Mouse (Mus musculus): Measurements from ENCODE around the gene Wfdc15b. TPM values are rescaled to one million over a fixed set of nuclear protein-coding genes. Genes with fewer than 3 reads are reported as not detected.
A peak's percentile ranks its signal among the peaks of the same experiment; 100 is the strongest.

Gene Wfdc15b
- polyA plus RNA-seq, 1 experiment from 2014 or later = 23.4 TPM

GRCm38 (mm10) chr2:164183340-164183739, 38.1 kb downstream of the Wfdc15b start:
- Histone ChIP-seq H3K27me3 (replicated peaks; ENCODE audit: control insufficient read depth, insufficient read depth, low read length) (no peaks in the 10 kb centered on the region; the same call in 1 of the 2 replicates), H3K36me3 (ENCODE audit: control insufficient read depth, insufficient read depth, low read length) (no peaks in the 10 kb centered on the region), H3K9ac (ENCODE audit: low read depth, low read length) (no peak overlapping the region), H3K4me2 (ENCODE audit: low read depth, low read length) (no peak overlapping the region), H3K9me3 (ENCODE audit: control insufficient read depth, low read length) (no peaks in the 10 kb centered on the region), H3K4me3 (ENCODE audit: low read length) (no peak overlapping the region), H3K4me1 (ENCODE audit: control insufficient read depth, insufficient read depth, low read length) (no peaks in the 10 kb centered on the region), H3K27ac (ENCODE audit: low read length) (no peak overlapping the region)
- peak; percentile 58; the same call in 1 of the 2 replicates for ATAC-seq
- WGBS = 66% methylated on average over 9 of the region's 9 CpGs

DNA sequence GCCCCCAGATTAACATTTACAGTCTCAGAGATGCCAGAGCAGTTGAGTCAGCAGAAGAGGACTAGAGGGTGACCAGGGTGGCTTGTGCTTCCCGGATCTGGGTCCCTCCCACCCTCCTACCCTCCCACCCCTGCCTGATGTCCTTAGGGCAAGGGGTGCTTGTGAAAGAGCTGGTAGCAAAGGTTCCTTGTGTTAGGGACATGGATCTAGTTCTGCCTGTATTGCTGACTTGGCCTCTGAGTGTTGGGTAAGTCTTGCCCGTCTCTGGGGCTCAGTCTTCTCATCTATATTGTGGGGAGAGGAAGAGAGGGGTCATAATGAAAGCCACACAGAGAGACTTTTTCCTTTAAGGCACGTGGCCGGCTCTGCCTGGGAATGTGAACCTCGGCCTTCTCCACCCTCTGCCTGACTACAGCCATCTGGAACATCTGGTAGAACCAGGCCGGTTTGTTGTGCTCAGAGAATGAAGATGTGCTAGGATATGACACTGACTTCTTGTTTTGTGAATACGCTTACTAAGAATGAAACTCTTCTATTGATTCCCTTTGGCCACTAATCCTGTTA, 38.7 kb downstream of the Wfdc15b start, which contains the start of gene Wfdc5:
TSS of gene Wfdc5 (minus strand) at position 51 of the 564 bp plus-strand sequence.
- Histone ChIP-seq H3K9me3 (ENCODE audit: control insufficient read depth, low read length) (no peaks in the 10 kb centered on the region), H3K36me3 (ENCODE audit: control insufficient read depth, insufficient read depth, low read length) (no peaks in the 10 kb centered on the region), H3K27ac (ENCODE audit: low read length) (no peak within 1 kb of the TSS), H3K4me3 (ENCODE audit: low read length) (no peak within 1 kb of the TSS), H3K4me1 (ENCODE audit: control insufficient read depth, insufficient read depth, low read length) (no peaks in the 10 kb centered on the region), H3K9ac (ENCODE audit: low read depth, low read length) (no peak within 1 kb of the TSS), H3K27me3 (replicated peaks; ENCODE audit: control insufficient read depth, insufficient read depth, low read length) (no peaks in the 10 kb centered on the region; the same call in 1 of the 2 replicates), H3K4me2 (ENCODE audit: low read depth, low read length) (no peak within 1 kb of the TSS)
- 78% methylated on average over 7 of the region's 7 CpGs for WGBS
- ATAC-seq = no peak

- H3K4me3 ChIP-seq (ENCODE audit: low read length) = no peak overlapping the region
- H3K27ac ChIP-seq (ENCODE audit: low read length) = no peak overlapping the region
These were observed 40.7 kb downstream of the Wfdc15b start for GRCm38 (mm10) chr2:164180770-164181169.

DNA sequence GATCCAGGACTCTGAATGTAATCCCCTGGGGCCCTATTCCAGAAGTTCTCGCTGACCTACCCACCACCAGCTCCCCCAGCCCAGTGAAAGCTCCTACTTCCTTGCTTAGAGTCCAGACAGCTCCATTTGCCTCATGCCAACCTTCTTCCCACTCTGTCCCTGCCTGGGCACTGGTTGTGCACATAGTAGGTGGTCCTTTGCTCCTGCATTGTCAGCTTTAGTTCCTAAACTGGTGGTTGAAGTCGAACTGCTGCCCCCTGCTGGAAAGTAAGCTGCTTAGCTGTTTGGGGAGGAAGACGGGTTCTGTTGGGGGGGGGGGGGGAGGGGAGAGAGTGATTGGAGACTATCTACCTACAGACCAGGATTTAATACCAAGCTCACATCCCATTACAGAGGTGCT, 41.3 kb downstream of the Wfdc15b start:
- Histone ChIP-seq H3K9ac (ENCODE audit: low read depth, low read length) (no peak overlapping the region), H3K36me3 (ENCODE audit: control insufficient read depth, insufficient read depth, low read length) (no peaks in the 10 kb centered on the region), H3K9me3 (ENCODE audit: control insufficient read depth, low read length) (no peaks in the 10 kb centered on the region), H3K27ac (ENCODE audit: low read length) (no peak overlapping the region), H3K4me3 (ENCODE audit: low read length) (no peak overlapping the region), H3K4me2 (ENCODE audit: low read depth, low read length) (no peak overlapping the region), H3K4me1 (ENCODE audit: control insufficient read depth, insufficient read depth, low read length) (no peaks in the 10 kb centered on the region), H3K27me3 (replicated peaks; ENCODE audit: control insufficient read depth, insufficient read depth, low read length) (no peaks in the 10 kb centered on the region; the same call in 1 of the 2 replicates)
- ATAC-seq = no peak
- WGBS = 42% methylated on average over 3 of the region's 3 CpGs

More at GRCm38 (mm10) chr2:164180770-164181169, 40.7 kb downstream of the Wfdc15b start:
- no peak for ATAC-seq
- 76% methylated on average over 4 of the region's 4 CpGs for WGBS
- Histone ChIP-seq H3K36me3 (ENCODE audit: control insufficient read depth, insufficient read depth, low read length) (no peaks in the 10 kb centered on the region), H3K9ac (ENCODE audit: low read depth, low read length) (no peak overlapping the region), H3K27me3 (replicated peaks; ENCODE audit: control insufficient read depth, insufficient read depth, low read length) (no peaks in the 10 kb centered on the region; the same call in 1 of the 2 replicates), H3K9me3 (ENCODE audit: control insufficient read depth, low read length) (no peaks in the 10 kb centered on the region), H3K4me1 (ENCODE audit: control insufficient read depth, insufficient read depth, low read length) (no peaks in the 10 kb centered on the region), H3K4me2 (ENCODE audit: low read depth, low read length) (no peak overlapping the region)

GRCm38 (mm10) chr2:164177831-164178230, 43.6 kb downstream of the Wfdc15b start:
- Histone ChIP-seq H3K27ac (ENCODE audit: low read length) (no peak overlapping the region), H3K9me3 (ENCODE audit: control insufficient read depth, low read length) (no peaks in the 10 kb centered on the region), H3K4me3 (ENCODE audit: low read length) (no peak overlapping the region), H3K27me3 (replicated peaks; ENCODE audit: control insufficient read depth, insufficient read depth, low read length) (no peaks in the 10 kb centered on the region; the same call in 1 of the 2 replicates), H3K4me2 (ENCODE audit: low read depth, low read length) (no peak overlapping the region), H3K4me1 (ENCODE audit: control insufficient read depth, insufficient read depth, low read length) (no peaks in the 10 kb centered on the region), H3K36me3 (ENCODE audit: control insufficient read depth, insufficient read depth, low read length) (no peaks in the 10 kb centered on the region), H3K9ac (ENCODE audit: low read depth, low read length) (no peak overlapping the region)
- no peak for ATAC-seq
- WGBS = 75% methylated on average over 5 of the region's 5 CpGs

DNA sequence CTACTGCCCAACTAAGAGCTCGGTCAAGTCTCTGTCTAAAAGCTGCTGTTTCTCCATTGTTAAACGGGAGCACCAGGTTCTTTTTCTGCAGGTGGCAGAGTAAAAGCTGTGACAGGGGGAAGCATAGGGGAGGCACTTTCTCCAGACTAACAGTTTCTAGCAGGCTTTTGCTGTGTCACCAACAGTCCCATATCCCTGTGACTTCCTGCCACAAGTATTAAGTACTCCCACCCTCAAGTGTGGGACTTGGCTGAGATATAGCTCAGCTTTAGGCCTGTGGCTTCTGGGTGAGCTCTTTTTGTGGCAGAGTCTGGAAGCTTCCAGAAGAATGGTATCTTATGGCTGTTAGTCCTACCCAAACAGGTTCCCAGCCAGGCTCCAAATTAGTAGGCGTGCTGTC, 45.6 kb downstream of the Wfdc15b start:
- H3K4me1 ChIP-seq (ENCODE audit: control insufficient read depth, insufficient read depth, low read length) = peaks cover 7% of the 10 kb centered on the region
- H3K36me3 ChIP-seq (ENCODE audit: control insufficient read depth, insufficient read depth, low read length) = no peaks in the 10 kb centered on the region
- no peak overlapping the region for H3K4me3 ChIP-seq (ENCODE audit: low read length)
- H3K27ac ChIP-seq (ENCODE audit: low read length) = no peak overlapping the region
- ATAC-seq = no peak
- H3K9ac ChIP-seq (ENCODE audit: low read depth, low read length) = no peak overlapping the region
- H3K4me2 ChIP-seq (ENCODE audit: low read depth, low read length) = no peak overlapping the region
- no peaks in the 10 kb centered on the region for H3K9me3 ChIP-seq (ENCODE audit: control insufficient read depth, low read length)
- H3K27me3 ChIP-seq (replicated peaks; ENCODE audit: control insufficient read depth, insufficient read depth, low read length) = peaks cover 11% of the 10 kb centered on the region
- 87% methylated on average over 3 of the region's 3 CpGs for WGBS

- WGBS = 69% methylated on average over 8 of the region's 8 CpGs
- Histone ChIP-seq H3K9me3 (ENCODE audit: control insufficient read depth, low read length) (no peaks in the 10 kb centered on the region), H3K4me1 (ENCODE audit: control insufficient read depth, insufficient read depth, low read length) (peaks cover 9% of the 10 kb centered on the region), H3K9ac (ENCODE audit: low read depth, low read length) (no peak overlapping the region), H3K4me2 (ENCODE audit: low read depth, low read length) (no peak overlapping the region), H3K27ac (ENCODE audit: low read length) (no peak overlapping the region), H3K4me3 (ENCODE audit: low read length) (no peak overlapping the region), H3K36me3 (ENCODE audit: control insufficient read depth, insufficient read depth, low read length) (no peaks in the 10 kb centered on the region), H3K27me3 (replicated peaks; ENCODE audit: control insufficient read depth, insufficient read depth, low read length) (peaks cover 21% of the 10 kb centered on the region)
- no peak for ATAC-seq
These were observed 46.6 kb downstream of the Wfdc15b start for GRCm38 (mm10) chr2:164174649-164175395.

DNA sequence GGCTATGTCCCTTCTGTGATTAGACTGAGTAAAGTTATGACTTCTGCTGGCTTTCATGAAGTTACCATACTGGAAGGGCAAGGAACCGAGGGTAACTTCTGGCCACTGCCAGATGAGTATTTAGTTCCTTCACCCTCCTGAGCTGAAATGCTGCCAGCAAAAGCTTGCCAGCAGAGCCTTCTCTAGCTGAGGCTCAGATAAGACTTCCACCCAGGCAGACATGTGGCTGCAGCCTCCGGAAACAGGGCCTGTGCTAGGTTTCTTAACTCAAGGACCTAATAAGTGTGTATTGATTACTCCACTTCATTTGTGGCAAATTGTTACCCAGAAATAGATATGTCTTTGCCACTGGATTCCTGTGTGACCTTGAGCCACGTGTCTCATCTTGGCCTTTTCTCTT, 48.1 kb downstream of the Wfdc15b start:
- Histone ChIP-seq H3K4me3 (ENCODE audit: low read length) (no peak overlapping the region), H3K9ac (ENCODE audit: low read depth, low read length) (no peak overlapping the region), H3K4me2 (ENCODE audit: low read depth, low read length) (no peak overlapping the region), H3K4me1 (ENCODE audit: control insufficient read depth, insufficient read depth, low read length) (peaks cover 14% of the 10 kb centered on the region), H3K9me3 (ENCODE audit: control insufficient read depth, low read length) (no peaks in the 10 kb centered on the region), H3K27me3 (replicated peaks; ENCODE audit: control insufficient read depth, insufficient read depth, low read length) (peaks cover 35% of the 10 kb centered on the region), H3K27ac (ENCODE audit: low read length) (no peak overlapping the region), H3K36me3 (ENCODE audit: control insufficient read depth, insufficient read depth, low read length) (no peaks in the 10 kb centered on the region)
- WGBS = 64% methylated on average over 3 of the region's 3 CpGs
- ATAC-seq = no peak

DNA sequence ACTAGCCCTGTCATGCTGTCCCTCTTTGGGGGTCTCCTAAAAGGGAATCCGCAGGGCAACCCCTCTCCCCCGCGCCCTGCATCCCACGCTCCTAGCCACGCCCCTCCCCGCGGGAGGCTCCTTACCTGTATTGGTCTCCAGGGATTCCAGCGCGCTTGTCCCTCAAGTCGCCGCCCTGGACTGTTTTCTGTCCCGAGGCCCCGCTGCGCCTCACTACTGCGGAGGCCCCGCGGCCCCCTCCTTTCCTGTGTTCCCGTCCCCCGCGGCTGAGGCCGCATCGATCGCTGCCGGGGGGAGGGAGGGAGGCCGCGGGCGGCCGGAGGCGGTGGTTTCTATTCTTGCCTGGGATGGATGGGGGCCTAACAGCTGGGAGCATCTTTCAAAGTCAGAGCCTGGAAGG, 50.6 kb downstream of the Wfdc15b start, which contains the start of gene Kcns1:
TSS of gene Kcns1 (minus strand) at position 212 of the 400 bp plus-strand sequence.
- Histone ChIP-seq H3K4me2 (ENCODE audit: low read depth, low read length) (peak within 1 kb of the TSS; percentile 62), H3K36me3 (ENCODE audit: control insufficient read depth, insufficient read depth, low read length) (no peaks in the 10 kb centered on the region), H3K27ac (ENCODE audit: low read length) (no peak within 1 kb of the TSS), H3K4me1 (ENCODE audit: control insufficient read depth, insufficient read depth, low read length) (peaks cover 18% of the 10 kb centered on the region), H3K4me3 (ENCODE audit: low read length) (peak within 1 kb of the TSS; percentile 41), H3K27me3 (replicated peaks; ENCODE audit: control insufficient read depth, insufficient read depth, low read length) (peaks cover 59% of the 10 kb centered on the region), H3K9me3 (ENCODE audit: control insufficient read depth, low read length) (no peaks in the 10 kb centered on the region), H3K9ac (ENCODE audit: low read depth, low read length) (peak within 1 kb of the TSS; percentile 46)
- peak; percentile 18; the same call in 1 of the 2 replicates for ATAC-seq
- 2% methylated on average over 29 of the region's 29 CpGs for WGBS
